Mouse (Mus musculus) liver, embryonic 12.5 days (tissue): Measurements from ENCODE around the gene Gm21972. TPM values are rescaled to one million over a fixed set of nuclear protein-coding genes. Genes with fewer than 3 reads are reported as not detected.

Experiments used
- ATAC-seq: fragments of 200-750 bp; cut with Nextera tagmentation; 2 replicates; pipeline ENCODE4 v1.8.0; 2017; ENCODE audit warnings: moderate number of reproducible peaks, mild to moderate bottlenecking, moderate library complexity
- H3K27ac ChIP-seq: fragments of 300-500 bp; sonication (generic); 2 replicates; pipeline ENCODE4 v1.5.1; 2016; ENCODE audit warnings: mild to moderate bottlenecking
- H3K27me3 ChIP-seq: fragments of 300-500 bp; sonication (generic); replicated peaks from 2 replicates; pipeline ENCODE4 v1.6.1; 2016; ENCODE audit warnings: mild to moderate bottlenecking, moderate library complexity
- H3K36me3 ChIP-seq: fragments of 300-500 bp; sonication (generic); 2 replicates; pipeline ENCODE4 v1.6.1; 2016; ENCODE audit warnings: mild to moderate bottlenecking, moderate library complexity
- H3K4me1 ChIP-seq: fragments of 300-500 bp; sonication (generic); 2 replicates; pipeline ENCODE4 v1.6.1; 2016
- H3K4me2 ChIP-seq: fragments of 300-500 bp; sonication (generic); 2 replicates; pipeline ENCODE4 v1.6.1; 2016; ENCODE audit warnings: mild to moderate bottlenecking, moderate library complexity
- H3K4me3 ChIP-seq: fragments of 300-500 bp; sonication (generic); 2 replicates; pipeline ENCODE4 v1.5.1; 2016; ENCODE audit warnings: mild to moderate bottlenecking, moderate library complexity
- H3K9ac ChIP-seq: fragments of 300-500 bp; sonication (generic); 2 replicates; pipeline ENCODE4 v1.6.1; 2016; ENCODE audit warnings: mild to moderate bottlenecking, moderate library complexity
- H3K9me3 ChIP-seq: fragments of 300-500 bp; sonication (generic); replicated peaks from 2 replicates; pipeline ENCODE4 v1.6.1; 2016; ENCODE audit warnings: mild to moderate bottlenecking, moderate library complexity
- WGBS: fragments of 180-500 bp; shearing (Covaris S2); methylation state at CpG from one replicate; pipeline ENCODE4 v1.1.7; 2016; ENCODE audit not compliant: insufficient replicate concordance; 5-methylcytosine and 5-hydroxymethylcytosine counted together
- polyA plus RNA-seq: library from polyadenylated mRNA; unstranded; fragments of >200 nt; fragmentation: Nextera tagmentation; extraction: Ambion mirVana; gene quantifications from 2 replicates; pipeline ENCODE4 v1.2.1, GENCODE M21; 2016

The Gm21972 gene
- polyA plus RNA-seq, 1 experiment from 2014 or later: 0.30 TPM

DNA sequence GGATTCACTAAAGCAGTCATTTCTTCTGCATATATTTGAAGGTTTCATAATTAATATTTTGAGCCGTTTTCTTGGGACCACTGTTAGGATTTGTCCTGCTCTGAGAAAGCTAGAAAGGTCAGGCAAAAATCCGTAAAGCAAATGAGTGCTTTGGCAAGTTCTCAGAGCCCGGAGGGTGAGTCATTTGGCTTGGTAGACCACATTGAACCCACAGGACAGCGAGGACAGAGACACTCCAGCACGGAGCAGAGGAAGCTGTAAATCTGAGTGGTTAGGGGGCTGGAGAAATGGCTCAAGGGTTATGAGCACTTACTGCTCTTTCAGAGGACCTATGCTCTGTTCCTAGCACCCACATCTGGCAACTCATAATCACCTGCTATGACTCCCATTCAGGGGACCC lies 14.1 kb downstream of the Gm21972 start:
- Histone ChIP-seq H3K27ac (no peak overlapping the region), H3K36me3 (peaks cover 3% of the 10 kb centered on the region), H3K4me3 (no peak overlapping the region), H3K4me2 (no peak overlapping the region), H3K9me3 (no peaks in the 10 kb centered on the region), H3K27me3 (no peaks in the 10 kb centered on the region), H3K4me1 (peaks cover 4% of the 10 kb centered on the region; the same call in 1 of the 2 replicates), H3K9ac (no peak overlapping the region)
- 31% methylated on average over 5 of the region's 5 CpGs for WGBS
- no peak for ATAC-seq

DNA sequence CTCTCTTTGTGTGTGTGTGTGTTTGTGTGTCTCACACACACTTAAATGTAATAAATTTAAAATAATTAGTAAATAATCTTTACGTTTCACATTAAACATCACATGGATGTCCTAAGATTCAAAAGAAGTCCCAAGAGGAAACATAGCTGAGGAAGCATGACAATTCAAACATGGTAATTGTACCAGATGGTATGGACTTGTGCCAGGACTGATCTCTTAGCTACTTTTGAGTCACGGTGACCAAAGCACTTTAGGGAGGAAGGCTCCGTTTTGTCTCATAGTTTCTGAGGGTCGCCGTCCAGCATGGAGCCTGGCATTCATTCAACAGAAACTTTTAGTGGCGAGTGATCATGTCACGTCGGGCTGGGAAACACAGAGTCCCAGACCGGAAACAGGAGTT lies 14.7 kb downstream of the Gm21972 start:
- no peak for ATAC-seq
- H3K9me3 ChIP-seq: no peaks in the 10 kb centered on the region
- H3K27ac ChIP-seq: no peak overlapping the region
- H3K36me3 ChIP-seq: 0 out of 2 replicates have a peak, but pooled peaks cover 3% of the 10 kb centered on the region
- H3K4me1 ChIP-seq: peaks cover 10% of the 10 kb centered on the region; the same call in 1 of the 2 replicates
- H3K4me3 ChIP-seq: no peak overlapping the region
- no peak overlapping the region for H3K9ac ChIP-seq
- no peak overlapping the region for H3K4me2 ChIP-seq
- WGBS: 74% methylated on average over 9 of the region's 9 CpGs
- H3K27me3 ChIP-seq: no peaks in the 10 kb centered on the region

DNA sequence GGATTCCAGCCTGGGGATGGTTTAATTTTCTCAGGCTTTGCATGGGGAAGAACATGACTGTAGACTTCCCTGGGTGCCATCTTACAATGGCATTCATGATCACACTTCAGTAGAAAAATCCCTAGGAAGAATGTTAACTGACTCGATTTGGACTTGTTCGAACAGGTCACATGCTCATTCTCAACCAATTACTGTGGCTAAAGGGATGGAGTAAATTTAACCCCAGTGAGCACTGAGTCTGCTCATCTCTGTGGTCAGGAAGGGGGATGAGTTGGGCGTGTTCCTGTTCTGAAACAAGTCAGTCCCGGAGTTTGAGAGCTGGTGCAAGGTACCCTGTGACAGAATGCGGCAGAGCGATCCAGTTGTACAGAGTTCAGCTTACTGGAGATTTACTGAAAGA lies 17.5 kb downstream of the Gm21972 start:
- Histone ChIP-seq H3K4me2 (no peak overlapping the region), H3K4me1 (peaks cover 32% of the 10 kb centered on the region), H3K9ac (no peak overlapping the region), H3K36me3 (no peaks in the 10 kb centered on the region), H3K4me3 (no peak overlapping the region), H3K9me3 (no peaks in the 10 kb centered on the region), H3K27ac (no peak overlapping the region), H3K27me3 (no peaks in the 10 kb centered on the region)
- WGBS: 54% methylated on average over 6 of the region's 6 CpGs
- no peak for ATAC-seq

DNA sequence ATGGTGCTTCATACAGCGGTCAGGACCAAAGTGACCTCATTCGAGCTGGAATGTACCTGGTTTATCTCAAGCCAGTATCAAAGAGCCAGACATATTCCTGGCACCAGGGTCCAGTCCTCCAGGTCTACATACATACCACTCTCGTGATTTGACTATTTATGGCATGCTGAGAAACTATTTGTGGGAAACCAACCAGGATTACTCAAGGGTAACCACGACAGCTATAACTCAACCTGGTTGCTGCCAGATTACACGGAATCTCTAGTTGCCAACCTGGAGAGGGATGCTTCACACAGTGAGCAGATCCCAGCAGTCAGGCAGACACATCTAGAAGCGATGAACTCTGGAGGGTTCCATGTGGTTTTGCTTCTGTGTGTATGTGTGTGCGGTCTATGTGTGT lies 17.9 kb downstream of the Gm21972 start:
- H3K9me3 ChIP-seq: no peaks in the 10 kb centered on the region
- H3K27me3 ChIP-seq: no peaks in the 10 kb centered on the region
- no peak overlapping the region for H3K27ac ChIP-seq
- WGBS: 70% methylated on average over 7 of the region's 7 CpGs
- H3K4me1 ChIP-seq: peaks cover 36% of the 10 kb centered on the region
- H3K4me3 ChIP-seq: no peak overlapping the region
- ATAC-seq: no peak
- no peak overlapping the region for H3K4me2 ChIP-seq
- H3K9ac ChIP-seq: no peak overlapping the region
- H3K36me3 ChIP-seq: no peaks in the 10 kb centered on the region

DNA sequence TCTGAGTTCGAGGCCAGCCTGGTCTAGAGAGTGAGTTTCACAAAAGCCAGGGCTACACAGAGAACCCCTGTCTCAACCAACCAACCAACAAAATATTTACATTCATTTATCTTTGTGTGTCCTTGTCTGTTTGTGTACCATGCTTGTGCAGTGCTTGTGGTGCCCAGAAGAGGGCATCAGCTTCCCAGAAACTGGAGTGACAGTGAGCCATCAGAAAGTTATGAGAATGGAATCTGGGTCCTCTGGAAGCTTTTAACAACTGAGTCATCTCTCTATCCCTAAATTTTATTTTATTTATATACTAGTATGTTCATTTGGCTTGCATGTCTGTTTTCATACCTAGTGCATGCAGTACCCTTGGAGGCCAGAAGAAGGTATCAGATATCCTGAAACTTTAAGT lies 19.2 kb downstream of the Gm21972 start:
- 83% methylated on average over 1 of the region's 1 CpGs for WGBS
- Histone ChIP-seq H3K4me1 (peaks cover 39% of the 10 kb centered on the region), H3K27ac (no peak overlapping the region), H3K27me3 (no peaks in the 10 kb centered on the region), H3K4me3 (no peak overlapping the region), H3K36me3 (peaks cover 7% of the 10 kb centered on the region), H3K9me3 (no peaks in the 10 kb centered on the region), H3K9ac (no peak overlapping the region), H3K4me2 (no peak overlapping the region)
- no peak for ATAC-seq

DNA sequence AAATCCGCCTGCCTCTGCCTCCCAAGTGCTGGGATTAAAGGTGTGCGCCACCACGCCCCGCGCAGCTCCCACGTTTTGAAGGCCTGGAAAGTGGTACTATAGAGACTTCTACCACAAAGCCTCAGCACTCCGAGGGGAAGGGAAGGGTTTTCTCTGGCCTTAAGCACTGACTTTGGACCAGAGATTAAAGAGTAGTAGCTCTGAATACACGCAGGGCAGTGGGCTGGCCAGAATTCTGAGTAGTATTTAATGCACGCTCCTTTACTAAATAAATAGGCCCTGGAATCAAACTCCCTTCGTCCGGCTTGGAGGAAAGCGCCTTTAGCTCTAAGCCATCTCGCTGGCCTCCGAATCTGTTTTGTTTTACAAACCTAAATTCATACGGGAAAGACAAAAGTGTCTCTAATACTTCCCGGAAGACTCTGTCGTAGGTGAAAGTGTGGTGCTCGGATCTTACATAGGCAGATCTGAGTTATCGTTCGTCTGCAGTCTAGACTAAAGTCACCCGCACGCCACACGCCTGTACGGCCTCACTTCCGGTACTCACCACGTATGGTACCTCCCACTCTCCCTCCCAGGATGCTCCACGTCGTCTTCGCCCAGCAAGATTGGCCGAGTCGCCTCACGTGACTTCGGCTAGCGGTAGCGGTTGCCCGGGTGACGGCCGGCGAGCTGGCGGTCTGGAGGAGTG lies 20.8 kb downstream of the Gm21972 start, which contains the start of gene Armc9:
TSS of gene Armc9 (plus strand) at position 648 of the 691 bp plus-strand sequence.
- Histone ChIP-seq H3K27ac (peak within 1 kb of the TSS; percentile 96), H3K36me3 (peaks cover 15% of the 10 kb centered on the region), H3K9ac (peak within 1 kb of the TSS; percentile 74), H3K4me3 (peak within 1 kb of the TSS; percentile 73), H3K4me2 (peak within 1 kb of the TSS; percentile 92), H3K9me3 (no peaks in the 10 kb centered on the region), H3K4me1 (peaks cover 50% of the 10 kb centered on the region), H3K27me3 (no peaks in the 10 kb centered on the region)
- 4% methylated on average over 40 of the region's 40 CpGs for WGBS
- ATAC-seq: peak; percentile 99

DNA sequence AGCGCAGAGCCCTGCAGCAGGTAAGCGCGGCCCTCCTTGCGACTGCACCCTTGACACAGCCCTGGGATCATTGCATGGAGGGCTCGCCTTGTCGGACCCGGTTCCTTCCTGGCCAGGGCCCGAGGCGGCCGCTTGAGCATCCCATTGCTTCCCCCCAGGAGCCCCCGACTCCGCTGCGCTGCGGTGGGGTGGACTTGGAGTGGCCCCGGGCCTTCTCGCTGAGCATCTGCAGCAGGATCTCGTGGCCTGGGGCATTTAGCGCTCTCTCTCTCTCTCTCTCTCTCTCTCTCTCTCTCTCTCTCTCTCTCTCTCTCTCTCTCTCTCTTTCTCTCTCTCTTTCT lies 21.4 kb downstream of the Gm21972 start:
- peak overlapping the region; percentile 62 for H3K27ac ChIP-seq
- H3K4me3 ChIP-seq: peak overlapping the region; percentile 73
- H3K36me3 ChIP-seq: peaks cover 15% of the 10 kb centered on the region
- peak; percentile 52 for ATAC-seq
- 2% methylated on average over 16 of the region's 18 CpGs for WGBS
- no peaks in the 10 kb centered on the region for H3K27me3 ChIP-seq
- H3K9me3 ChIP-seq: no peaks in the 10 kb centered on the region
- H3K9ac ChIP-seq: peak overlapping the region; percentile 73
- peaks cover 55% of the 10 kb centered on the region for H3K4me1 ChIP-seq
- H3K4me2 ChIP-seq: peak overlapping the region; percentile 92

DNA sequence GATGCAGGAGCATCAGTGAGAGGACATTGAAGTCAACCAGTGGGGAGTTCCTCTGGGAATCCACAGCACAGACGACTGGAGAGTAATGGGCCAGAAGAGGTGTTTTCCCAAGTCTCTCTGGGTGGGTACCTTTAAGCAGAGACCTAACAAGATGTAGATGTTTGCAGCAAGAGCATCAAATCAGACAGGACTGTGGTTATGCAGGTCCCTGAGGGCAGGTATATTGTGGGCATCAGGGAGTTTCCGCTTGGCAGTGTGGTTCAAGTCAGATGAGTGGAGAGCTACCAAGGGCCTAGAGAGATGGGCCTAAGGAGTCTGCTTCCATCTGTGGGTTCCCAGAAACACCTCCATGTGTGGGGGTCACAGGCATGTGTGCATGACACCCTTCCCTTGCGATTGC lies 22.6 kb downstream of the Gm21972 start:
- H3K4me2 ChIP-seq: peak overlapping the region; percentile 92
- H3K36me3 ChIP-seq: peaks cover 22% of the 10 kb centered on the region
- peak overlapping the region; percentile 73; the same call in 1 of the 2 replicates for H3K4me3 ChIP-seq
- no peak overlapping the region for H3K27ac ChIP-seq
- no peaks in the 10 kb centered on the region for H3K27me3 ChIP-seq
- H3K9ac ChIP-seq: 0 out of 2 replicates have a peak overlapping the region, but pooled peaks have one; percentile 73
- peaks cover 68% of the 10 kb centered on the region for H3K4me1 ChIP-seq
- no peak for ATAC-seq
- no peaks in the 10 kb centered on the region for H3K9me3 ChIP-seq
- 79% methylated on average over 3 of the region's 3 CpGs for WGBS

DNA sequence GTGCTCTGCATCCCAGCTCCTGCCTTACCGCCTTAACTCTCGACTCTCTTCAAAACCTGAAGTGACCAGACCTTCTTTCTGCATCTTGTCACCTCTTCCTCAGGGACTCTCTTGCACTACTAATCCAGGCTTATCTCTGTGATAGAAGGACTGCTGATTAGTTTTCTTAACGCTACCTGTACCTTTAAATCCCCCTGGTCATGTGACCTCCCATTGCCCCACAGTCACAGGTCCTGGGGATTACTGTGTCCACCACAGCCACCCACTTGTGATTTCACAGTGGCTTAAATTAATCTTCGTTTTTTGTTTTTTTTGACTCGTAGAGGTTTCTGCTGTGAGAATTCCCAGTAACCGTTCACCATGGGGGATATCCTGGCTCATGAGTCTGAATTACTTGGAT lies 23.2 kb downstream of the Gm21972 start:
- no peaks in the 10 kb centered on the region for H3K9me3 ChIP-seq
- no peak for ATAC-seq
- H3K27ac ChIP-seq: no peak overlapping the region
- H3K4me3 ChIP-seq: no peak overlapping the region
- peaks cover 73% of the 10 kb centered on the region for H3K4me1 ChIP-seq
- H3K27me3 ChIP-seq: no peaks in the 10 kb centered on the region
- H3K4me2 ChIP-seq: peak overlapping the region; percentile 92; the same call in 1 of the 2 replicates
- H3K9ac ChIP-seq: no peak overlapping the region
- WGBS: 79% methylated on average over 6 of the region's 6 CpGs
- H3K36me3 ChIP-seq: peaks cover 26% of the 10 kb centered on the region

DNA sequence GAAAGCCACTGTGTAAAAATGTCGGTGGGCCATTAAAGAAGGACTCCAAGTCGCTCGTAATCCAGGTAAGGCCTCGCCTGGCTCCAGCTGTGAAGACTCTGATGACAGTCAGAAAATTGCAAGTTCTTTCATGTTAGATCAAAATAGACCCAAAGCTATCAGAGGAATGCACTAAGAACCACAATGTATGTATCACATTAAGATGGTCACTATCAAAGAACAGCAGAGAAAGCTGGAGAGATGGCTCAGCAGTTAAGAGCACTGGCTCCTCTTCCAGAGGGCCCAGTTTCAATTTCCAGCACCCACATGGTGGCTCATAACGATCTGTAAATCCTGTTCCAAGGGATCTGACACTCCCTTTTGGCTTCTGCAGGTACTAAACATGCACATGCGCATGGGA lies 26.6 kb downstream of the Gm21972 start:
- Histone ChIP-seq H3K27me3 (no peaks in the 10 kb centered on the region), H3K4me2 (peak overlapping the region; percentile 53), H3K4me1 (peaks cover 68% of the 10 kb centered on the region), H3K4me3 (no peak overlapping the region), H3K36me3 (peaks cover 56% of the 10 kb centered on the region), H3K9me3 (no peaks in the 10 kb centered on the region), H3K9ac (peak overlapping the region; percentile 33), H3K27ac (peak overlapping the region; percentile 91)
- peak; percentile 74 for ATAC-seq
- WGBS: 59% methylated on average over 6 of the region's 6 CpGs

DNA sequence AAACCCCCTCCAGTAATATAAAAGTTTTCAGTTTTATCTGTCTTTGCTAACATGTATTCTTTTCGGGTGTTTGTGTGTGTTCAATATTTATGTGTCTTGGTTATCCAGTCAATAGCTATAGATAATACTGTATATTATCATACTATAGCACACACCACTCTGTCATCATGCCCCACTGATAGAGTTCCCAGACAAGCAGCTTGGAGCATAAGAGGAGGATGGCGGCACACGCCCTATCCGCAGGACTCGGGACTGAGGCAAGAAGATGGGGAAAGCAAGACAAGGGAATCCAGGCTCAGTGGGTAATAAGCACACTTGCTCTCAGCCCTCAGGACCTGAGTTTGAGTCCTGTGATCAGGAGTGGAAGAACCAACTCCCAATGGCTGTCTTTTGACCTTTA lies 27.0 kb downstream of the Gm21972 start:
- peak overlapping the region; percentile 91 for H3K27ac ChIP-seq
- H3K4me2 ChIP-seq: peak overlapping the region; percentile 53

DNA sequence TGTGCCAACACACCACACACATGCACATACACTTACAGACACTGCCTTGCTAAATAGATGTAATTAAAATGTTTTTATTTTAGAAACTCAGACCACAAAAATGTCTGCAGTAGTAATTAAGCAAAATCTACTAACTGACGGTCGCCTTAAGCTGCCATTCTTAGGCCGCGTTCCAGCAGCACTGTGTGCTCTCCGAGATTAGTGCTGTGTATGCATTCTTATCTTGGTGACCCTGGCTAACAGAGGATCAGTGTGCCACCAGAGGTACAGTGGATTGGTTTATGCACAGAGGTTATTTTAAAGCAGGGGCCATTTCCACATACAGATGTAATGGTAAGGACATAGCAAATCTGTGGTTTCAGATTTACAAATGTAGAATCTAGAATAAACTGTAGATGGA lies 27.6 kb downstream of the Gm21972 start:
- peak overlapping the region; percentile 53 for H3K4me2 ChIP-seq

More for the DNA sequence above, 27.0 kb downstream of the Gm21972 start:
- peak; percentile 95 for ATAC-seq
- H3K9me3 ChIP-seq: no peaks in the 10 kb centered on the region
- WGBS: 28% methylated on average over 5 of the region's 5 CpGs
- H3K4me3 ChIP-seq: 0 out of 2 replicates have a peak overlapping the region, but pooled peaks have one; percentile 7
- peaks cover 64% of the 10 kb centered on the region for H3K4me1 ChIP-seq
- no peaks in the 10 kb centered on the region for H3K27me3 ChIP-seq
- H3K9ac ChIP-seq: peak overlapping the region; percentile 35
- H3K36me3 ChIP-seq: peaks cover 56% of the 10 kb centered on the region

More for the DNA sequence above, 27.6 kb downstream of the Gm21972 start:
- no peak overlapping the region for H3K4me3 ChIP-seq
- H3K36me3 ChIP-seq: peaks cover 56% of the 10 kb centered on the region
- no peaks in the 10 kb centered on the region for H3K9me3 ChIP-seq
- H3K27me3 ChIP-seq: no peaks in the 10 kb centered on the region
- peak overlapping the region; percentile 35; the same call in 1 of the 2 replicates for H3K9ac ChIP-seq
- peak overlapping the region; percentile 91 for H3K27ac ChIP-seq
- H3K4me1 ChIP-seq: peaks cover 58% of the 10 kb centered on the region
- ATAC-seq: peak; percentile 89
- 40% methylated on average over 5 of the region's 5 CpGs for WGBS
